Mouse (Mus musculus) splenic B cell, adult 2 months (primary cell): ENCODE results near the gene Gpx6.
A peak's percentile ranks its signal among the peaks of the same experiment; 100 is the strongest.

Experiments
- DNase-seq: peaks from one replicate; pipeline ENCODE4 v3.0.0-alpha.2; 2011; ENCODE audit warnings: low read depth, low spot score
- H3K27me3 ChIP-seq: 2 replicates; pipeline ENCODE4 v1.6.1; 2012; ENCODE audit warnings: mild to moderate bottlenecking, low read length, moderate library complexity, mixed read lengths; ENCODE audit not compliant: control insufficient read depth, poor library complexity, insufficient read depth, severe bottlenecking
- H3K36me3 ChIP-seq: 2 replicates; pipeline ENCODE4 v1.6.1; 2012; ENCODE audit warnings: mild to moderate bottlenecking, low read length, moderate library complexity, mixed read lengths; ENCODE audit not compliant: control insufficient read depth, poor library complexity, insufficient read depth, severe bottlenecking

Gpx6 gene

DNA sequence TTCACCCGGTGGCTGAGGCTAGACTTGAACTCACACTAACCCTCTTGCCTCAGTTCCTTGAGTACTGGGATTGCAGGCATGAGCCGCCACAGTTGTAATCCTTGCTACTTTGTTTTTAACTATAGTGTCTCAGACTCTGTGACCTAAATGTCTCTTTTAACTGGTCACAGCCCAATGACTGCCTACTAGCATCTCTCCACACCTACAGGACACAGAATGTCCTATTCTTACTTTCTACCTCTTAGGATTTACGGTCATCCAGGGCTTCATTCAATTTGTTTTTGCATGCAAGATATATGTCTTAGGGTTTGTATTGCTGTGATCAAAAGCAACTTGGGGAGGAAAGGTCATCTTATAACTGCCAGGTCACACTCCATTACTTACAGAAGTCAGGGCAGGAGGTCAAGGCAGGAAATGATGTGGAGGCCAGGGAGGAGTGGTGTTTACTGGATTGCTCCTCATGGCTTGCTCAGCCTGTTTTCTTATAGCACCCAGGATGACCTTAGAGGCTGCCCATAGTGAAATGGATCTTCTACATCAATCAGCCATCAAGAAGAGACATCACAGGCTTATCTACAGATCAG lies 7.3 kb upstream of the Gpx6 start:
- H3K27me3 ChIP-seq = no peaks in the 10 kb centered on the region
- no peak for DNase-seq

GRCm38 (mm10) chr13:21309788-21310187 lies 2.1 kb upstream of the Gpx6 start:
- H3K36me3 ChIP-seq = no peaks in the 10 kb centered on the region
- no peak for DNase-seq
- H3K27me3 ChIP-seq = no peaks in the 10 kb centered on the region

More for the DNA sequence above, 7.3 kb upstream of the Gpx6 start:
- H3K36me3 ChIP-seq = no peaks in the 10 kb centered on the region

GRCm38 (mm10) chr13:21312854-21313253 lies 929 bp downstream of the Gpx6 start:
- Histone ChIP-seq H3K27me3 (no peaks in the 10 kb centered on the region), H3K36me3 (no peaks in the 10 kb centered on the region)
- no peak for DNase-seq

DNA sequence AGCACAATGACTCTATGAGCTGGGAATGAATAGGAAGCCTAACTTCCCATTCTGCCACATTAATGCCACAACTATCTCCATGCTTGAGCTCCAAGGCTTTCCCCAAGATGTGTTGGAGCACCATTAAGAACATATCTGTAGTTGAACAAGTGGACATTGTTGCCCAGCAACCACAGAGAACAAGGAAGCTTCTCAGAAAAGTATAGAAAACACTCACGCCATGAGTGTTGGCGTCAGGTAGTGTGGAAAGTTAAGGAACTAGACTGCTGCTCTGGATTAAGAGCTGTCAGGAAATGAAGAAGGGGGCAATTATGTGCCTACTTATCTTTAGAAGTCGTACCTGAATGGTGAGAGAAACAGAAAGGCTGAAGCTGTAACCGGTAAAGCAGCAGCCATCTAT lies 2.0 kb downstream of the Gpx6 start:
- DNase-seq = no peak
- H3K27me3 ChIP-seq = no peaks in the 10 kb centered on the region
- H3K36me3 ChIP-seq = no peaks in the 10 kb centered on the region

- no peaks in the 10 kb centered on the region for H3K27me3 ChIP-seq
- DNase-seq = no peak
- no peaks in the 10 kb centered on the region for H3K36me3 ChIP-seq
Measured at GRCm38 (mm10) chr13:21320262-21320661, 8.3 kb downstream of the Gpx6 start.

GRCm38 (mm10) chr13:21321890-21322494 lies 10.1 kb downstream of the Gpx6 start:
- DNase-seq = no peak
- no peaks in the 10 kb centered on the region for H3K27me3 ChIP-seq
- no peaks in the 10 kb centered on the region for H3K36me3 ChIP-seq

DNA sequence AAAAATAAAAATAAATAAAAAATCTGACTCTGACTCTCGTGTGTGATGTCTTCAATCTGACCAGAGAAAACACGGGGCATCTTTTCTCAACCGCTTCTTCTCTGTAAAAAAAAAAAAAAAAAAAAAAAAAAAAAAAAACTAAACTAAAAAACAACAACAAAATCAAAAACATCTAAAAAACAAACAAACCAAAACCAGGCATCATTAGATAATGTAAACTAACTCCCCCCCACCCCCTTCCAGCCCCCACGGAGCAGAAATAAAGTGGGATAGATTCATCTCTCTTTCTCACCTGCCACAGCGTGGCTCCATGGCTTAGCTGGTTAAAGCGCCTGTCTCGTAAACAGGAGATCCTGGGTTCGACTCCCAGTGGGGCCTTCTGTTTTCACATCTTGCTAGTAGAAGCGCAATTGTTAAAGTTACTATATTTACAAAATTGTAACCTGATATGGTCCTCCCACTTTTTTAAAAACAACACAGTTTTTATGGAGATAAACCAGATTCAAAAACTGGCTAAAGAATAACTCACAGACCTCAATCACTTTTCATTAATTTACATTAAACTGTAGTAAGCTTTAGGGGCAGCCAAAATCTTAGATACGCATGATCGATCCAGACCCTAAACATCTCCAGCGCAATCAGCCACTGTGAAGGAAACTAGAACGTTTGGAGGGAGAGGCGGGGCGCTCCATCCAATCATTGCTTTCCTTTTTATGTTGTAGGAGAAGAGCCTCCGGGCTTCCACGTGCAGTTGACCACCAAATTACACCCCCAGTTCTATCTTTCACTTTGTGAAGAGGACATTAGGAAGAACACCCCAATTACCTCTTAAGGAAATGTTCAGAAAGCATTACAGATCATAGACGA lies 10.8 kb downstream of the Gpx6 start:
- Histone ChIP-seq H3K27me3 (no peaks in the 10 kb centered on the region), H3K36me3 (no peaks in the 10 kb centered on the region)
- no peak for DNase-seq

DNA sequence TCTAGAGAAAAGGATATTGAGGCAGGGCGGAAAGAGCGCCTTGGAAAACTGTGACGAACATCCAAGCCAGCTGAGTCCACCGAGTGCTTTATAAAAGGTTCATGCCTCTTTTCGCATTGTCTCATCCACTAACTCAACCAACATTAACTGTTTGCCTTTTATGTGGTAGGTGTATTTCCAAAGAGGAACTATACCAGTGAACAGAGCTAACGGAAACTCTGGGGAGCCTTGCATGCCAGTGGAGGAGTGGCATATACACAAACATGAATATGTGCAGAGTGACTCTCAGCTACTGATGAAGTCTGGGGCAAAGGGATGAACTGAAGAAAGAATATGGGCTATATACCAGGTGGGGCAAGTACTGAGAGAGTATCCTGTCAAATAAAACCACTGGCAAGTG lies 11.5 kb downstream of the Gpx6 start:
- no peak for DNase-seq
- no peaks in the 10 kb centered on the region for H3K27me3 ChIP-seq
- H3K36me3 ChIP-seq = no peaks in the 10 kb centered on the region

- Histone ChIP-seq H3K36me3 (no peaks in the 10 kb centered on the region), H3K27me3 (no peaks in the 10 kb centered on the region)
- DNase-seq = no peak
Measured at GRCm38 (mm10) chr13:21326191-21326590, 14.3 kb downstream of the Gpx6 start.

DNA sequence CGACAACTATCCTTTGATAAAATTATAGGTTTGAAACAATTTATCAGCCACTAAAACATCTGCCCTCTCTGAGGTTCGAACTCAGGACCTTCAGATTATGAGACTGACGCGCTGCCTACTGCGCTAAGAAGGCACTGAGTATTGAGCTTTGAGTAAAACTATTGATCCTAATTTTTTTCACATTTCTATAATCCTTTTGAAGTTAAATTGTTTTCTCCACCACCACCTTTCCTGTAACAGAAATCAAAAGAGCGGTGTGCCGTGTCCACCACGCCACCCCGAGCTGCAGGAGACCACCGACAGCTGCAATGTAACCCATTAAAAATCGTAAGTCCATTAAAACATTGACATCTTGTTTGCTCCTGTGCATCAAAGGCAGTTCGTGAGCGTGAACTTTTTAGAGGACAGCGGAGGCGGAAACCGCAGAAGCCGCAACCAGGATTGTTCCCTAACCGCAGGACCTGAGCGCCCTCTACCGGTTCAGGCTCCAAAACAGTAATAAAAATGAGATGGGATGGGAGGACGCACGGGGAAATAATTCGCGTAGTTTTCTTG lies 14.8 kb downstream of the Gpx6 start:
- Histone ChIP-seq H3K36me3 (no peaks in the 10 kb centered on the region), H3K27me3 (no peaks in the 10 kb centered on the region)
- DNase-seq = peak; percentile 44

GRCm38 (mm10) chr13:21327424-21327823 lies 15.5 kb downstream of the Gpx6 start:
- DNase-seq = no peak
- Histone ChIP-seq H3K27me3 (no peaks in the 10 kb centered on the region), H3K36me3 (no peaks in the 10 kb centered on the region)

- no peak for DNase-seq
- Histone ChIP-seq H3K27me3 (no peaks in the 10 kb centered on the region), H3K36me3 (no peaks in the 10 kb centered on the region)
Measured at GRCm38 (mm10) chr13:21346610-21347009, 34.7 kb downstream of the Gpx6 start, which contains the start of gene Olfr1367. TSS of gene Olfr1367 (plus strand) at chr13:21346910.

GRCm38 (mm10) chr13:21350593-21350992 lies 38.7 kb downstream of the Gpx6 start:
- DNase-seq = no peak
- Histone ChIP-seq H3K36me3 (no peaks in the 10 kb centered on the region), H3K27me3 (no peaks in the 10 kb centered on the region)

DNA sequence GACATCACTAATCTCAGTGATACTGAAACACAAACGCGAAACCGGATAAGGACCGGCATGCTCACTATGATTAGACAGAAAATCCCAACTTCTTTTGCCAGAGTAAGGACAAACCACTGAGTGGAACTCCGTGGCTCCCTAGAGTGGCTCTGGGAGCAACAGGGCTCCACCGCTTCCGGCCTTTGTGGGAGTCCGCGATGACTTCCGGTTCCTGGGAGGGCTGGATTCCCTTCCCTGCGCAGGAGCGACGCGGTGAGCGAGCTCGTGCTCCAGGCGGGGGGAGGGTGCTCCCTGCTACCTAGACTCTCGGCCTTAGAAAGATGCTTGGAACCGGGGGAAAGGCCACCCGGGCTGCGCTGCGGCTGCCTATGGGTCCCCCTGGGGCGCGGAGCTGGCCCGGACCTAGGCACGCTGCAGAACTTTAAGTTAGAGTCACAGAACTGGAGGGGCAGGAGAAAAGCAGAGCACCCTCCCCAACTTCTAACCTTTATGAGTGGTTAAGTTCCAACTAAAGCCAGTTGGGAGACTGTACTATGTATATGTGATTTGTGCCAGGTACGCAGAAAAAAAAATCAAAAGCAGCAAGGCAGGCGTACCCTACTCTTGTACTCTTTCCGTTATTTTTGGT lies 50.8 kb downstream of the Gpx6 start, which contains the start of gene Zscan12:
Zscan12 (plus strand) TSS at position 200 of the 628 bp plus-strand sequence.
- Histone ChIP-seq H3K27me3 (no peaks in the 10 kb centered on the region), H3K36me3 (no peaks in the 10 kb centered on the region)
- peak; percentile 53 for DNase-seq
